Mouse (Mus musculus): Measurements from ENCODE around the gene Smarcb1.

DNA sequence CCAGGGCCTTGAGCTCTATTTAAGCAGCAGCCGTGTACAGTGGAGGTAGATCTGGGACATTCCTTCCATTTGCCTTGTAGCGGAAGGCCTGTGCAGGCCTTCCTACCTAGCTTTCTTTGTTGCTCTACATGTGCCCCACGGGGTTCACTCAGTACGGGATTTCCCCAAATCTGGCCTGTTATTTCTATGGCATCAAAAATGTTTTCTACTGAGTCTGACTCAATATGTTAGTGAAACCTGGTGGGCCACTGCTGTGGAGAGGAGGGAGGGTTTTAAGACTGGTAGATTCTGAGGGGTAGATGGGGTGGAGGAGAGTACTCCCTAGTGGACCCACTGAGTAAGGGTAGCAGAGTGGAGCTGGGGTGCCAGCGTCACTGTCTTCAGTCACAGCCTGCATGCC, 25.7 kb downstream of the Smarcb1 start:
- TF ChIP-seq TAL1 (conservative IDR thresholded peaks at IDR 0.05; ENCODE audit: low read depth, low read length) (no peak), CTCF (IDR thresholded peaks at IDR 0.05; ENCODE audit: low read depth, low read length) (no peak), GATA2 (IDR thresholded peaks at IDR 0.05; ENCODE audit: borderline replicate concordance, low read depth, low read length) (no peak), GATA1 (IDR thresholded peaks at IDR 0.05; ENCODE audit: borderline replicate concordance, low read length) (no peak), POLR2AphosphoS5 (IDR thresholded peaks at IDR 0.05; ENCODE audit: insufficient replicate concordance, low read depth, low read length) (no peak)
